Mouse (Mus musculus) kidney, adult 2 months (tissue): Measurements from ENCODE around the gene Dhx58.

ENCODE experiments used
- CTCF ChIP-seq: fragments of 200-500 bp; conservative IDR thresholded peaks from 2 replicates; pipeline ENCODE4 v1.5.1; 2011; ENCODE audit warnings: low read depth, mild to moderate bottlenecking, control low read depth, low read length, moderate library complexity, mixed read lengths; ENCODE audit not compliant: insufficient read depth, insufficient read length
- POLR2A ChIP-seq: fragments of 200-500 bp; IDR thresholded peaks from one replicate; pipeline ENCODE4 v1.6.1; 2011; ENCODE audit warnings: low read depth, low read length, control low read depth

DNA sequence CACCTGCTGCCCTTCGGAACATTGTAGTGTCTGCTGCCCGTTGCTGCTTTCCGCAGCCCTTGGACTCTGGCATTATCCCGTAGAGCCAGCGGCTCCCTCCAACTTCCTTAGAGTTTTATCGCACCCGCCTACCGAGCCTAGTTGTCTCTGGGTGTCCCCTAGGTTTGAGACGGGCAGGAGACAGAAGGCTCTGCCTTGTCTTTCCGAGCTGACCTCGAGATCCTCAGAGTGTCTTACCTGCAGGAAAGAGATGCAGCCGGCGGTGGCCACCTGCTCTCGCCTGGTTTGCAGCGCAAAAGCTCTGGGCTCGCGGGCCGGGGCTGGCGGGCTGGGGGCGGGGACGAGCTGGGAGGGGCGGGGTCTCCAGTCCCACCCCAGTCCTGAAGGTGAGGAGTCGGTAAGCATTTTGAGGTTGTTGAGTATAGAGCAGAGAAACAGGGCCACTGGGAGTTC is 11.9 kb downstream of the Dhx58 start, which contains the start of gene Zfp385c:
- TF ChIP-seq POLR2A, result no peak
- no peak for TF ChIP-seq CTCF
